Mouse (Mus musculus) splenic B cell, adult 2 months (primary cell): ENCODE measurements around the gene Olfr281.
"Not testable (repeated sequence)": the region's sequence is repeated elsewhere in the genome, so short reads cannot be mapped to it uniquely, and the experiment has no call there.

Experiments used
- DNase-seq: peaks from one replicate; pipeline ENCODE4 v3.0.0-alpha.2; 2011; ENCODE audit warnings: low read depth, low spot score
- H3K27me3 ChIP-seq: 2 replicates; pipeline ENCODE4 v1.6.1; 2012; ENCODE audit warnings: mild to moderate bottlenecking, low read length, moderate library complexity, mixed read lengths; ENCODE audit not compliant: control insufficient read depth, poor library complexity, insufficient read depth, severe bottlenecking
- H3K36me3 ChIP-seq: 2 replicates; pipeline ENCODE4 v1.6.1; 2012; ENCODE audit warnings: mild to moderate bottlenecking, low read length, moderate library complexity, mixed read lengths; ENCODE audit not compliant: control insufficient read depth, poor library complexity, insufficient read depth, severe bottlenecking

Olfr281 gene

DNA sequence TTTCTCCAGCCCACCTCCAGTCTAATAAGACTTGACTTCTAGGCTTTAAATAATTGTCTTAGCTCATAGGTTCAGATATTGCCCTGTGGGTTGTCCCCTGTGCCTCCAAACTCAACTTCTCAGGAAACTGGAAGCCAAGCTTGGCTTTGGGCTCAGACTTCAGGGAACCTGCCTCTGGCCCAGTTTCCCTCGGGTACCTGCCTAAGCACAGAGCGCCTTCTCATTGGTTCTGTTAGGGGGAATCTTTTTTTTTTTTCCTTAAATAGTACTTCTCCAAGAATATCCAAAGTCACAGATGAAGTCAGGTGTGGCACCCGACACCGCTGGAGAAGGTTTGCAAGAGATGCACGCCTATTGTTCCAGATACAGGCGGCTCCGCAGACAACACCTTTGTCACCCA lies at the start of gene Olfr281:
Gene Olfr281 (plus strand): TSS at position 301 of the 400 bp plus-strand sequence.
- Histone ChIP-seq H3K36me3 (no peaks in the 10 kb centered on the region), H3K27me3 (no peaks in the 10 kb centered on the region)
- no peak for DNase-seq

DNA sequence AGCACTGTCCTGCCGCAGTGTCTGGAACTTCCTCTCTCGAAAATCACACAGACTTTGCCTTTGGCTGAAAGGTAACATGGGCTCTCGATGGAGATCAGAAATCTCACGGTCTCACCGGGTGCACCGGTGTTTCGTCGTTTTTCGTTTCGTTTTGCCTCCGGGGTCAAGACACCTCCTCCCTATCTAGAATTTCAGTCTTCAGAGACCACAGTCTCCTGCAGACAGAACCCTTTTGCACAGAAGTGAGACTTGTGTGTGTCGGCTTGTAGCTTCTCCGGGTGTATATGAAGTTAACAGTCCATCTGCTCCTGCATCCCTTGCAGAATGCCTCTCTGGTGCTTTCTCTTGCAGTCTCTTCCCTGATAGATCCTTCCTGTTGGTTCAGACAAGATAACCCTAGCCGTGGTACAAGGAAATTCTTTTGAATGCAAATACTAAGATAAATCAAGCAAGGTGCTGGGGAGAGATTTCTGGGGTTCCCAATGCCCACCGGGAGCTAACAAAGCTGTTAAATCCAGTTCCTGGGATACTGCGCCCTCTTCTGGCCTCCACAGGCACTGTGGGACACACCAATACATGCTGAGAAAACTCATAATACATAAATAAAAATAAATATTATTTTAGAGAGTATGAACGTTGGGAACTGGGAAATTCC lies 43.9 kb upstream of the Olfr281 start:
- peak; percentile 8 for DNase-seq
- Histone ChIP-seq H3K36me3 (no peaks in the 10 kb centered on the region), H3K27me3 (no peaks in the 10 kb centered on the region)

DNA sequence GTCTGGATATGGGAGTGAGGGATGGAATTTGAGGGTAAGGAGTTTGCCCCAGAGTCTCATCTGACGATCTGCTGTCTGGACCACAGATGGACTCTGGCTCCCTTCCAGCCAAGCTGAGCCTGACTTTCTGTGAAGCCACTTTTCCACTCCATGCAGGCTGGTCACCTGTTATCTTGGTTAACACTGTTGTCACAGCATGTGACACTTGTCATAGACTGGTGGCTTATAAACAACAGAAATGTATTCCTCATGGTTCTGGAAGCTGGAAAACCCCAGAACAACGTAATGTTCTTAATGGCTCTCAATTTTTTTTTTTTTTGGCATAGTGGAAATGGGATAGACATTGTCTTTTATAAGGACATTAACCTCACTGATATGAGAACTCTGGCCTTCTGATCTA lies 42.8 kb upstream of the Olfr281 start:
- Histone ChIP-seq H3K27me3 (no peaks in the 10 kb centered on the region), H3K36me3 (no peaks in the 10 kb centered on the region)
- DNase-seq, result no peak

DNA sequence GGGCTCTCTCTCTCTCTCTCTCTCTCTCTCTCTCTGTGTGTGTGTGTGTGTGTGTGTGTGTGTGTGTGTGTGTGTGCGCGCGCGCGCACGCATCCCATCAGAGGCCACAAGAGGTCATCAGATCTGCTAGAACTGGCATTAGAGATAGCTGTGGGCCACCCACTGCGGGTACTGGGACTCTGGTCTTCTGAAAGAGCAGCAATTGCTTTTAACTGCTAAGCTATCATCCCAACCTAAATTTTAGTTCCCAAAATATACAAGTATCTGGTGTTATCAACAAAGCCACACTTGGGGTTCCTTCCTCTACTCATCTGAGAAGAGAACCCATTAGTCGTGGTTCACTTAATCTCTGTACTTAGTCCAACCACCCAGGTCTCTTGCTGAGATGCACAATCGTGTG lies 42.1 kb upstream of the Olfr281 start:
- no peaks in the 10 kb centered on the region for H3K36me3 ChIP-seq
- DNase-seq, result no peak
- no peaks in the 10 kb centered on the region for H3K27me3 ChIP-seq

DNA sequence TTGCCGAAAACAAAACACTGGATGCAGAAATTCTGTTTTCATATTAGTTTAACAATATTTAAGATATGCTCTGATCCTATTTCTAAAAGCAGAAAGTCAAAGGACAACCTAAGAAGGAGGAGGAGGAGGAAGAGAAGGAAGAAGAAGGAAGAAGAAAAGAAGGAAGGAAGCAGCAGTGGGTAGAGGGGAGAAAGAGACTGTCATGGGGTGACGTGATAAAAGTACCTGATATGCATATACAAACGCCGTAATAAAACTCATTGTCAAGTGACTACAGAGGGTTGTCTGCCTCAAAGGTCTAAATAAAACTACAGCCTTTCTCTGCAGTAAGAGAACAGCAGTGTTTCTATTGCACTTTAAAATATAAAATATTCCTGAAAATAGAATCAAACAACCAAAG lies 36.4 kb upstream of the Olfr281 start:
- Histone ChIP-seq H3K36me3 (no peaks in the 10 kb centered on the region), H3K27me3 (no peaks in the 10 kb centered on the region)
- DNase-seq, result no peak

DNA sequence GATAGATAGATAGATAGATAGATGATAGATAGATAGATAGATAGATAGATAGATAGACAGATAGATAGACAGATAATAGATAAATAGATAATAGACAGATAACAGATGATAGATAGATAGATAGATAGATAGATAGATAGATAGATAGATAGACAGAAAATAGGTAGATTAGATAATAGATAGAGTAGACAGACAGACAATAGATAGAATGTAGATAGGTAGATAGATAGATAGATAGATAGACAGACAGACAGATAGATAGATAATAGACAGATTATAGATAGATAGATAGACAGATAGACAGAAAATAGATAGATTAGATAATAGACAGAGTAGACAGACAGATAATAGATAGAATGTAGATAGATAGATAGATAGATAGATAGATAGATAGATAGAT lies 35.6 kb upstream of the Olfr281 start:
- not testable (repeated sequence) for DNase-seq, H3K36me3 ChIP-seq, H3K27me3 ChIP-seq

DNA sequence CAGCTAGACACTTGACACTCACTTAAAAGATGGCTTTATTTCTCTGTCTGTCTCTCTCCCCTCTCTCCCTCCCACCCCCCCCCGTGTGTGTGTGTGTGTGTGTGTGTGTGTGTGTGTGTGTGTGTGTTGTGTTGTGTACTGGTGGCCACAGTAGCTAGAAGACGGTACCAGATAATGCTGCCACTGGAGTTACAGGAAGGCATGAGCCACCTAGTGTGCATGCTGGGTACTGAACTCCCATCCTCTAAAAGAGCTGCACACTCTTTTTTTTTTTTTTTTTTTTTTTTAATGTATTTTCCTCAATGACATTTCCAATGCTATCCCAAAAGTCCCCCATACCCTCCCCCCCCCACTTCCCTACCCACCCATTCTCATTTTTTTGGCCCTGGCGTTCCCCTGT lies 35.1 kb upstream of the Olfr281 start:
- peak; percentile 52 for DNase-seq
- not testable (repeated sequence) for H3K36me3 ChIP-seq, H3K27me3 ChIP-seq

DNA sequence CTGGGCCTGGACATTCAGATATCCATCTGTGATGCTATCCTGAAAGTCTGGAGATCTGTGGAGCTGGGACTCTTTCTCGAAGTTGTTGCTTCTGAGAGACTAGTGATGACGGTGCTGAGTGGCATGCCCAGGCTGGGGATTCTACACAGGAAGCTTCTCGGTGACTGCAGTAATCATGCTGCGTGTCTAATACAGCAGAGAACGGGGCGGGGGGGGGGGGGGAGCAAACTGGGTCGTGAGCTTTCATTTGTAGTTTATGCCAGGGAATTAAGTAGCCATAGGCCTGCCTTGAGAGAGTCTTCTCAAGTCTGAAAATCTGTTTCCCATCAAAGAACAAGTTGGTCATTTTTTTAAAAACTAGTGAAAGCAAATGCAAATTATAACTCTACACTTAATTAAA lies 34.3 kb upstream of the Olfr281 start:
- H3K27me3 ChIP-seq, result no peaks in the 10 kb centered on the region
- DNase-seq, result no peak
- no peaks in the 10 kb centered on the region for H3K36me3 ChIP-seq

DNA sequence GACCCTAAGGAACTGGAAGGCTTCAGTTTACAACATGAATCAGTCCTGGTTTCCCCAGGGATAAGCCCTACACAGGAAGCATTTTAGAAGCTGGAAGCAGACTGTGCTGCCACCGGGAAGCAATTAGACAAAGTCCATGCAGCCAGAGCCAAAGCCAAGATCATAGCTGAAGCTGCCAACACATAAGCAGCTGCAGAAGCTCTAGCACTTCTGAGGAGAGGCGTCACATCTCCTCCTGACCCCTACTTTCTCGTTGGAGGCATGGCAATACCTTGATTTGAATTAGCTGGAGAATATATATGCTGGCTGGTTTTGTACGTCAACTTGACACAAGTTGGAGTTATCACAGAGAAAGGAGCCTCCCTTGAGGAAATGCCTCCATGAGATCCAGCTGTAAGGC lies 31.5 kb upstream of the Olfr281 start:
- DNase-seq, result no peak
- Histone ChIP-seq H3K27me3 (no peaks in the 10 kb centered on the region), H3K36me3 (no peaks in the 10 kb centered on the region)

DNA sequence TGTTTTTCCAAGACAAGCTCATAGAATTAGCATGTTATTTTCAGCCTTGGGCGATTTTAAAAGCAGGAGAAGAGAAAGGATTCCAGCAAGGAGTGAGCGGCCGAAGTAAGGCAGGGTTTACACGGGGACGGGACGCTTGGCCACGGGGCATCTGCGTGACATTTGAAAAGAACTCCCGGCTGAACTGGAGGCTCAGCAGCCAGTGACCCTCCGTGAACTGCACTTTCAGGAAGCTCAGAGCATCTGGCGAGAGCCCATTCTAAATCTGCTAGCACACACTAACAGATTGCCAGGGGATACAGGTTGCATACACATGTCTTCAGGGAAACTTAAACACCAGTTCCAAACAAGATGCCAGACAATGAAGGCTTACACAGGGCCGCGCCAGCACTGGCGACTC lies 28.1 kb upstream of the Olfr281 start:
- Histone ChIP-seq H3K27me3 (no peaks in the 10 kb centered on the region), H3K36me3 (no peaks in the 10 kb centered on the region)
- DNase-seq, result no peak

DNA sequence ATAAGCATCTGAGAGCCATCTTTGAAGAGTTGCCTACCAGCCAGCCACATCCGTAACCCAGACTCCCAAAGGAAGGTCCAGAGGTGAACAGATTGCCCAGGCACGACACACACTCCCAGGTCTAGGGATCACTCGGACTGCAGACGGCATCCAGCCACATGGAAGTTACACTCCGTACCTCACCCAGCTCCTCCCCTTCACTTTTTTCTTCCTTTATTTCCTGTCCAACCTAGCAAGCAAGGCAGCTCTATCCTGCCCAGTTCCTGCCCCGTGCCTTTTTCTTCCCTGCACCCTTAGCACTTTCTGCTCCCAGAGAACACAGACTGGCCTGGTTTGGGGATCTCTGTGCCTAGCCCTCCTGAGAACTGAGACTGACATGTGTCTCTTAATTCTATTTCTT lies 27.6 kb upstream of the Olfr281 start:
- no peaks in the 10 kb centered on the region for H3K36me3 ChIP-seq
- H3K27me3 ChIP-seq, result no peaks in the 10 kb centered on the region
- DNase-seq, result no peak

DNA sequence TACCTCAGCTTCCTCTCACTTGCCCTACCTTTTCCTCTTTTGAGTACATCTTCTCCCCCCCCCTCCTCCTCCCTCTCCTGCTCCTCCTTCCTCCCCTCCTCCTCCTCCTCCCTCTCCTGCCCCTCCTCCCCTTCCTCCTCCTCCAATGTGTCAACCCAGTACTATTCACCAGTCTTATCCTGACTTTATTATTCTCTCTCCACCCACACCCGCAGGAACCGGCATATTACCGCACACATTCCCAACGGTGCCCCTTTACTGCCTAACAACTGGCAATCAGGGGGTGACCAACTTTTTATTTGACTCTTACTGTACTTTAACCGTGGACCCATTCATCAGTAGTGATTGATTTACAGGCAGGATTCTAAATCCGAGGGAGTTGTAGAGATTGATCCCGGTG lies 27.2 kb upstream of the Olfr281 start:
- no peaks in the 10 kb centered on the region for H3K36me3 ChIP-seq
- H3K27me3 ChIP-seq, result no peaks in the 10 kb centered on the region
- no peak for DNase-seq

DNA sequence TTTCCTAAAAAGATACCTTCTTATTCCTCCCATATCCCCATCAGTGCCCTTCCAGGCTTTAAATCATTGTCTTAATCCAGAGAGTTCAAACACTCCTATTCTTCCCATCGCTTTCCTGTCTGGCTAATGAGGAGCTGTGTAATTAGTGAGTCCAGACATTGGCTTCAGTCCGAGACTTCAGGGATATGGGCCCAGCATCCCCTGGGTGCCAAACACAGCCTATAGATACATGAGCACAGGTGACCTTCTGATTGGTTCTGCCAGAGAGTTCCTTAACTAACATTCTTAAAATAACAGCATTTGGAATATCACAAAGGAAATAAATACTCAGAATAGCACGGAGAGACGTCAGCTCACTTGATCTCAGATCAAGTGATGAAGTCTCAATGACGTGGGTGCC lies 21.5 kb upstream of the Olfr281 start, which contains the start of gene Olfr282:
Gene Olfr282 (plus strand): TSS at position 301 of the 400 bp plus-strand sequence.
- not testable (repeated sequence) for H3K27me3 ChIP-seq, H3K36me3 ChIP-seq, DNase-seq

DNA sequence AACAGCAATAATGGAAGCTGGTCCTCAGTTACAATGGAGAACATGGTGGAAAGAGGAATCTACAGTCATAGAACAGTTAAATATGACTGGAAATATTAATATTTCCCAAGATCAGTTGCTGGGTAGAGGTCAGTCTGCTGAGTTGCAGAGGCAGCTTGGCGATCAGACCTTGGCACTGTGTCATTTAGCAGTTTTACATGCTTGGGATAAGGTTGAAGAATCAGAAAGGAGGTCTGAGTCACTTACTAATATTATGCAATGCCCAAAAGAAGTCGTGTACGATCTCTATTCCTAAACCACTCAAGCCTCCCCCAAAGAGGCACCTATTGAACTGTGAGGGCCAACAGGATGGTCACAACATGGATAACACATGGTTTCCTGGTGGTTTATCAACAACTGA lies 7.8 kb upstream of the Olfr281 start:
- Histone ChIP-seq H3K36me3 (no peaks in the 10 kb centered on the region), H3K27me3 (no peaks in the 10 kb centered on the region)
- DNase-seq, result no peak

DNA sequence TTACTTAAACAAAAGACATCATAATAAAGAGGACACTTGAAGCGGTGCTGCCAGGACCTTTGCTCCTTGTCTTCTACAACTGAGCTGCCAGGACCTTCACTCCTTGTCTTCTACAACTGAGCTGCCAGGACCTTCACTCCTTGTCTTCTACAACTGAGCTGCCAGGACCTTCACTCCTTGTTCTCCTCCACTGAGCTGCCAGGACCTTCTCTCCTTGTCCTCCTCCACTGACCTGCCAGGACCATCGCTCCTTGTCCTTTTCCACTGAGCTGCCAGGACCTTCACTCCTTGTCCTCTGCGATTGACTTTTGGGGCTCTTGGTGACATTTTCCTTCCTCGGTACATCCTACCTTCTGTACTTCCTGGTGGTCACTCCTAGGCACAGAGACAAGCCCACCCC lies 3.9 kb upstream of the Olfr281 start:
- no peaks in the 10 kb centered on the region for H3K27me3 ChIP-seq
- DNase-seq, result no peak
- H3K36me3 ChIP-seq, result no peaks in the 10 kb centered on the region

DNA sequence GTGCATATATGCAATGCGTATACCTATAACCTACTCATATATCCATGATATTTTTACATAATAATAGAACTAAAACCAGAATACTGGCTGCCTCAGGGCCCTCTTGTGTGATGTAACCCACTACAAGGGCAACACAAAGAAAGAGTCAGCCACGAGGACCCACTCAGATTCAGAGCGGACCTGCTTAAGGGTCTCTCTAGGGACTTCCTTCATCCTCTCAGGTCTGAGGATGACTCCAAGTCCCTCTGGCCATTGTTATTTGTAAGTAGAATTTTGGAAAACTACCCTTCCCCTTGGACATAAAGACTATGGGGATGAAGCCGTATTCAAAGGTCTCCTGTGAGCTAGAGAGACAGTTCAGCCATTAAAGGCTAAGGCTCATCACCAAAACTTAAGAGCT lies 17.2 kb downstream of the Olfr281 start, which contains the start of gene OR5BS1P:
Gene OR5BS1P (plus strand): TSS at position 301 of the 400 bp plus-strand sequence.
- Histone ChIP-seq H3K27me3 (no peaks in the 10 kb centered on the region), H3K36me3 (no peaks in the 10 kb centered on the region)
- DNase-seq, result no peak
